Mouse (Mus musculus) MEL (cell line): Measurements from ENCODE around the gene Usp32.

ENCODE experiments used
- CTCF ChIP-seq, 3 experiments: IDR thresholded peaks in 2 of 3; conservative IDR thresholded peaks in 1 of 3; 2 replicates each; pipeline ENCODE4 v1.5.1; 2011 to 2012; ENCODE audit warnings: low read length in 3 of 3, low read depth in 2 of 3, mild to moderate bottlenecking in 2 of 3, improper control_type of control experiment in 1 of 3, inconsistent platforms in 1 of 3, mixed read lengths in 1 of 3, moderate library complexity in 1 of 3; ENCODE audit not compliant: control insufficient read depth in 1 of 3, insufficient read depth in 1 of 3, poor library complexity in 1 of 3, severe bottlenecking in 1 of 3
- EP300 ChIP-seq, 2 experiments: IDR thresholded peaks; 2 replicates each; pipeline ENCODE4 v1.6.1; 2011; ENCODE audit warnings: improper control_type of control experiment in 2 of 2, low read length in 2 of 2, low read depth in 1 of 2, mild to moderate bottlenecking in 1 of 2
- HCFC1 ChIP-seq: IDR thresholded peaks from 2 replicates; pipeline ENCODE4 v1.6.1; 2012; ENCODE audit warnings: low read depth, mild to moderate bottlenecking, inconsistent platforms, low read length, improper control_type of control experiment, moderate library complexity
- KAT2A ChIP-seq: conservative IDR thresholded peaks from 2 replicates; pipeline ENCODE4 v1.6.1; 2012; ENCODE audit warnings: low read depth, low read length, improper control_type of control experiment, inconsistent platforms
- MAFK ChIP-seq: IDR thresholded peaks from 2 replicates; pipeline ENCODE4 v1.6.1; 2011; ENCODE audit warnings: low read depth, mild to moderate bottlenecking, low read length, improper control_type of control experiment, borderline replicate concordance
- MEF2A ChIP-seq: IDR thresholded peaks from 2 replicates; pipeline ENCODE4 v1.6.1; 2014; ENCODE audit warnings: low read depth, mild to moderate bottlenecking, inconsistent platforms, low read length, improper control_type of control experiment; ENCODE audit not compliant: poor library complexity, insufficient replicate concordance, severe bottlenecking; ENCODE audit errors: extremely low read depth
- MXI1 ChIP-seq: IDR thresholded peaks from 2 replicates; pipeline ENCODE4 v1.6.1; 2011; ENCODE audit warnings: mild to moderate bottlenecking, low read depth, low read length, improper control_type of control experiment
- POLR2A ChIP-seq, 2 experiments: IDR thresholded peaks; 2 replicates each; pipeline ENCODE4 v1.6.1; 2011 to 2012; ENCODE audit warnings: low read length in 2 of 2, mild to moderate bottlenecking in 2 of 2, control low read depth in 1 of 2, improper control_type of control experiment in 1 of 2, low read depth in 1 of 2, moderate library complexity in 1 of 2; ENCODE audit not compliant: control insufficient read depth in 1 of 2, insufficient read depth in 1 of 2, poor library complexity in 1 of 2
- POLR2AphosphoS2 ChIP-seq: IDR thresholded peaks from 2 replicates; pipeline ENCODE4 v1.6.1; 2011; ENCODE audit warnings: low read length, improper control_type of control experiment
- SIN3A ChIP-seq: IDR thresholded peaks from 2 replicates; pipeline ENCODE4 v1.6.1; 2012; ENCODE audit warnings: low read length, improper control_type of control experiment, inconsistent platforms
- USF1 ChIP-seq: IDR thresholded peaks from 2 replicates; pipeline ENCODE4 v1.6.1; 2014; ENCODE audit warnings: low read depth, mild to moderate bottlenecking, inconsistent platforms, low read length, improper control_type of control experiment, moderate library complexity
- USF2 ChIP-seq, 2 experiments: IDR thresholded peaks; 2 replicates each; pipeline ENCODE4 v1.6.1; 2011 to 2012; ENCODE audit warnings: improper control_type of control experiment in 2 of 2, low read length in 2 of 2, borderline replicate concordance in 1 of 2, inconsistent platforms in 1 of 2, low read depth in 1 of 2, mild to moderate bottlenecking in 1 of 2; ENCODE audit not compliant: insufficient read depth in 1 of 2

DNA sequence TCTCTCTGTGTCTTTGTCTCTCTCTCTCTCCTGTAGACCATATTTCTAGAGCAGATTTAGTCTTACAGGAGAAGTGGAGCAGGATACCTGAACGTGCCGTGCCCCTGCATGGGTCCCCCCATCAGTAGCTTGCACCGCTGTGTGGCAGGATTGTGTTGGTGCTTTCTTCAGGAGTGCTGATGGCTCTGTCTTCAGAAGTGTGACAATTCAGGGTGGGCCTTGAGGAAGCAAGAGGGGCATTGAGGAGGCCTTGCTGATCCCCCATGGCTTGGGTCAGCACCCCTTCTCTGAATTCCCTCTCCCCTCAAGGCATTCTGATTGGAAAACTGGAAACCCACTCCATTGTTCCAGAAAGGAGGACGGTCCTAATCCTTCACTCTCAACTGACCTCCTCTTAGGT, 178.4 kb downstream of the Usp32 start:
- TF ChIP-seq KAT2A (no peak), CTCF (IDR thresholded peaks at IDR 0.05 in 2 of 3, conservative IDR thresholded peaks at IDR 0.05 in 1 of 3; ENCODE audit: control insufficient read depth in 1 of 3, insufficient read depth in 1 of 3, low read depth in 2 of 3, low read length in 3 of 3, poor library complexity in 1 of 3, severe bottlenecking in 1 of 3) (no peak), USF2 (IDR thresholded peaks at IDR 0.05; ENCODE audit: borderline replicate concordance in 1 of 2, insufficient read depth in 1 of 2, low read depth in 1 of 2, low read length in 2 of 2) (no peak), USF1 (no peak), POLR2A (IDR thresholded peaks at IDR 0.05; ENCODE audit: control insufficient read depth in 1 of 2, insufficient read depth in 1 of 2, low read depth in 1 of 2, low read length in 2 of 2, poor library complexity in 1 of 2) (no peak), MXI1 (no peak), MAFK (no peak), POLR2AphosphoS2 (no peak), SIN3A (no peak), MEF2A (no peak), HCFC1 (no peak), EP300 (IDR thresholded peaks at IDR 0.05; ENCODE audit: low read depth in 1 of 2, low read length in 2 of 2) (no peak)
